Mouse (Mus musculus) C2C12 (cell line): ENCODE measurements around the gene Ank3.

Source experiments
- CTCF ChIP-seq: IDR thresholded peaks from one replicate; pipeline ENCODE4 v1.5.1; 2011; ENCODE audit not compliant: control insufficient read depth, insufficient read depth, insufficient read length
- MAX ChIP-seq: IDR thresholded peaks from one replicate; pipeline ENCODE4 v1.6.1; 2011; ENCODE audit warnings: mild to moderate bottlenecking, control low read depth
- USF1 ChIP-seq: IDR thresholded peaks from one replicate; pipeline ENCODE4 v1.6.1; 2011; ENCODE audit warnings: low read depth, mild to moderate bottlenecking, control low read depth, moderate library complexity

- no peak for TF ChIP-seq CTCF
- no peak for TF ChIP-seq USF1
- no peak for TF ChIP-seq MAX
Observed at GRCm38 (mm10) chr10:69902024-69902423, 503.5 kb downstream of the Ank3 start.
